Mouse (Mus musculus): Measurements from ENCODE around the gene Cdc34. TPM values are rescaled to one million over a fixed set of nuclear protein-coding genes. Genes with fewer than 3 reads are reported as not detected.

Cdc34 gene
- total and polyA plus RNA-seq, 2 experiments from 2014 or later: 61.9 to 67.9 TPM

- Histone ChIP-seq H3K27me3 (ENCODE audit: insufficient read depth, low read length) (no peaks in the 10 kb centered on the region), H3K27ac (ENCODE audit: low read depth, low read length) (peak overlapping the region; percentile 95), H3K4me1 (ENCODE audit: insufficient read depth) (peaks cover 18% of the 10 kb centered on the region), H3K4me3 (ENCODE audit: low read depth, low read length) (peak overlapping the region; percentile 100), H3K9me3 (ENCODE audit: low read length) (no peaks in the 10 kb centered on the region), H3K36me3 (ENCODE audit: insufficient read depth) (peaks cover 5% of the 10 kb centered on the region; the same call in 1 of the 2 replicates), H3K4me2 (ENCODE audit: low read depth) (peak overlapping the region; percentile 89), H3K9ac (peak overlapping the region; percentile 96)
- 0 out of 2 replicates have a peak, but pooled peaks have one; percentile 6 for ATAC-seq
- WGBS: 35% methylated on average over 15 of the region's 15 CpGs
- TF ChIP-seq CTCF (IDR thresholded peaks at IDR 0.05; ENCODE audit: low read depth): no peak
- DNase-seq: no peak
Observed at GRCm38 (mm10) chr10:79670071-79670888, 11.7 kb upstream of the Cdc34 start.

GRCm38 (mm10) chr10:79671396-79672087 lies 10.5 kb upstream of the Cdc34 start:
- no peak for DNase-seq
- H3K27me3 ChIP-seq (ENCODE audit: insufficient read depth, low read length): no peaks in the 10 kb centered on the region
- ATAC-seq: no peak
- 72% methylated on average over 6 of the region's 6 CpGs for WGBS
- peaks cover 12% of the 10 kb centered on the region for H3K36me3 ChIP-seq (ENCODE audit: insufficient read depth)
- H3K9ac ChIP-seq: no peak overlapping the region
- no peaks in the 10 kb centered on the region for H3K9me3 ChIP-seq (ENCODE audit: low read length)
- H3K4me3 ChIP-seq (ENCODE audit: low read depth, low read length): no peak overlapping the region
- H3K27ac ChIP-seq (ENCODE audit: low read depth, low read length): no peak overlapping the region
- peaks cover 18% of the 10 kb centered on the region for H3K4me1 ChIP-seq (ENCODE audit: insufficient read depth)
- no peak overlapping the region for H3K4me2 ChIP-seq (ENCODE audit: low read depth)
- no peak for TF ChIP-seq CTCF (IDR thresholded peaks at IDR 0.05; ENCODE audit: low read depth)

GRCm38 (mm10) chr10:79672088-79672455 lies 9.9 kb upstream of the Cdc34 start:
- WGBS: 68% methylated on average over 3 of the region's 3 CpGs
- H3K4me3 ChIP-seq (ENCODE audit: low read depth, low read length): no peak overlapping the region
- no peak overlapping the region for H3K4me2 ChIP-seq (ENCODE audit: low read depth)
- DNase-seq: no peak
- H3K36me3 ChIP-seq (ENCODE audit: insufficient read depth): peaks cover 12% of the 10 kb centered on the region
- H3K27ac ChIP-seq (ENCODE audit: low read depth, low read length): no peak overlapping the region
- no peak overlapping the region for H3K9ac ChIP-seq
- no peak for ATAC-seq
- no peaks in the 10 kb centered on the region for H3K27me3 ChIP-seq (ENCODE audit: insufficient read depth, low read length)
- TF ChIP-seq CTCF (IDR thresholded peaks at IDR 0.05; ENCODE audit: low read depth): peak; percentile 38
- no peaks in the 10 kb centered on the region for H3K9me3 ChIP-seq (ENCODE audit: low read length)
- peaks cover 18% of the 10 kb centered on the region for H3K4me1 ChIP-seq (ENCODE audit: insufficient read depth)

- peaks cover 17% of the 10 kb centered on the region for H3K4me1 ChIP-seq (ENCODE audit: insufficient read depth)
- ATAC-seq: no peak
- DNase-seq: no peak
Observed at GRCm38 (mm10) chr10:79673054-79673453, 8.9 kb upstream of the Cdc34 start.

GRCm38 (mm10) chr10:79675346-79676035 lies 6.5 kb upstream of the Cdc34 start:
- ATAC-seq: no peak
- Histone ChIP-seq H3K36me3 (ENCODE audit: insufficient read depth) (peaks cover 12% of the 10 kb centered on the region), H3K27me3 (ENCODE audit: insufficient read depth, low read length) (no peaks in the 10 kb centered on the region), H3K4me1 (ENCODE audit: insufficient read depth) (peaks cover 7% of the 10 kb centered on the region; the same call in 1 of the 2 replicates), H3K9me3 (ENCODE audit: low read length) (no peaks in the 10 kb centered on the region), H3K27ac (ENCODE audit: low read depth, low read length) (no peak overlapping the region), H3K4me2 (ENCODE audit: low read depth) (no peak overlapping the region), H3K9ac (no peak overlapping the region), H3K4me3 (ENCODE audit: low read depth, low read length) (no peak overlapping the region)
- no peak for DNase-seq
- TF ChIP-seq CTCF (IDR thresholded peaks at IDR 0.05; ENCODE audit: low read depth): no peak
- WGBS: 60% methylated on average over 44 of the region's 44 CpGs

More at GRCm38 (mm10) chr10:79673054-79673453, 8.9 kb upstream of the Cdc34 start:
- Histone ChIP-seq H3K9ac (no peak overlapping the region), H3K4me3 (ENCODE audit: low read depth, low read length) (no peak overlapping the region), H3K36me3 (ENCODE audit: insufficient read depth) (peaks cover 12% of the 10 kb centered on the region), H3K27ac (ENCODE audit: low read depth, low read length) (no peak overlapping the region), H3K4me2 (ENCODE audit: low read depth) (no peak overlapping the region), H3K27me3 (ENCODE audit: insufficient read depth, low read length) (no peaks in the 10 kb centered on the region), H3K9me3 (ENCODE audit: low read length) (no peaks in the 10 kb centered on the region)
- 92% methylated on average over 3 of the region's 3 CpGs for WGBS
- no peak for TF ChIP-seq CTCF (IDR thresholded peaks at IDR 0.05; ENCODE audit: low read depth)

- Histone ChIP-seq H3K4me1 (ENCODE audit: insufficient read depth) (peaks cover 15% of the 10 kb centered on the region; the same call in 1 of the 2 replicates), H3K27me3 (ENCODE audit: insufficient read depth, low read length) (no peaks in the 10 kb centered on the region), H3K27ac (ENCODE audit: low read depth, low read length) (peak overlapping the region; percentile 89), H3K36me3 (ENCODE audit: insufficient read depth) (peaks cover 16% of the 10 kb centered on the region), H3K4me2 (ENCODE audit: low read depth) (peak overlapping the region; percentile 52), H3K9me3 (ENCODE audit: low read length) (no peaks in the 10 kb centered on the region), H3K4me3 (ENCODE audit: low read depth, low read length) (peak overlapping the region; percentile 70), H3K9ac (peak overlapping the region; percentile 82)
- TF ChIP-seq CTCF (IDR thresholded peaks at IDR 0.05; ENCODE audit: low read depth): no peak
- ATAC-seq (no peak), DNase-seq (no peak)
- 44% methylated on average over 11 of the region's 11 CpGs for WGBS
Observed at GRCm38 (mm10) chr10:79680606-79681495, 1.1 kb upstream of the Cdc34 start.
